Comparison of ENCODE assay signal across 14 mouse cellular contexts in genomic region chr3:95276428-95276934, GRCm38 (mm10). TPM values are rescaled to one million over a fixed set of nuclear protein-coding genes. Genes with fewer than 3 reads are reported as not detected.
DNase-seq lines count a peak whose midpoint lies in the region; ATAC-seq lines count a peak whose summit lies in the region.
"Had no signal": no experiment of that assay in that cellular context is flagged by ENCODE, and none has a peak within 500 bp of the region (broad histone marks: within the 10 kb centered on the region; RNA-seq: fewer than 3 reads in every experiment).

No protein-coding gene starts in this region.

- 73% methylated on average over 5 of the region's 5 CpGs for WGBS in heart, embryonic 13.5 days
- 35% methylated on average over 5 of the region's 5 CpGs for WGBS in liver, embryonic 15.5 days (ENCODE audit: insufficient replicate concordance)

- H3K4me3 ChIP-seq in heart, embryonic 13.5 days: no peak overlapping the region
- H3K4me3 ChIP-seq in liver, embryonic 15.5 days (replicated peaks): no peak overlapping the region
- H3K4me3 ChIP-seq: embryonic facial prominence, embryonic 12.5 days; midbrain, embryonic 10.5 days; stomach, embryonic 15.5 days had no signal

- H3K27ac ChIP-seq in heart, embryonic 13.5 days (replicated peaks): peak overlapping the region; percentile 49
- H3K27ac ChIP-seq in liver, embryonic 15.5 days (replicated peaks): peak overlapping the region; percentile 48
- H3K27ac ChIP-seq: embryonic facial prominence, embryonic 12.5 days; midbrain, embryonic 10.5 days; stomach, embryonic 15.5 days had no signal

- no peak overlapping the region for H3K4me2 ChIP-seq in heart, embryonic 13.5 days
- no peak overlapping the region for H3K4me2 ChIP-seq in liver, embryonic 15.5 days
- H3K4me2 ChIP-seq: embryonic facial prominence, embryonic 12.5 days; stomach, embryonic 15.5 days had no signal

- H3K27me3 ChIP-seq in heart, embryonic 13.5 days (replicated peaks): no peaks in the 10 kb centered on the region
- no peaks in the 10 kb centered on the region for H3K27me3 ChIP-seq in liver, embryonic 15.5 days
- H3K27me3 ChIP-seq: embryonic facial prominence, embryonic 12.5 days; stomach, embryonic 15.5 days had no signal

- peaks cover 11% of the 10 kb centered on the region; the same call in 1 of the 2 replicates for H3K36me3 ChIP-seq in heart, embryonic 13.5 days
- H3K36me3 ChIP-seq in liver, embryonic 15.5 days (replicated peaks): 0 out of 2 replicates have a peak, but pooled peaks cover 3% of the 10 kb centered on the region
- H3K36me3 ChIP-seq: stomach, embryonic 15.5 days had no signal

- no peak for DNase-seq in heart, adult 11 months
- DNase-seq in 3T3-L1 (ENCODE audit: low read depth, low spot score) (peak; percentile 57), MEL-GATA-1-ER (ENCODE audit: extremely low read depth, low read depth) (peak; percentile 62)
- DNase-seq in frontal cortex, postnatal 25 days (ENCODE audit: low spot score in 2 of 2): no peak
- no peak for DNase-seq in kidney, postnatal 36 days
- DNase-seq: cerebellum, adult 18-20 months; gastrocnemius, postnatal 25 days; spleen, adult 18-20 months; thymus, postnatal 36 days had no signal

- no peak for ATAC-seq in heart, embryonic 13.5 days (ENCODE audit: extremely low read depth, insufficient number of reproducible peaks, low FRiP score, low TSS enrichment)
- no peak for ATAC-seq in liver, embryonic 15.5 days (ENCODE audit: insufficient read depth)

- no peaks in the 10 kb centered on the region for H3K9me3 ChIP-seq in heart, embryonic 13.5 days
- H3K9me3 ChIP-seq in liver, embryonic 15.5 days (replicated peaks): no peaks in the 10 kb centered on the region
- H3K9me3 ChIP-seq: embryonic facial prominence, embryonic 12.5 days; midbrain, embryonic 10.5 days; stomach, embryonic 15.5 days had no signal

- 0 out of 2 replicates have a peak overlapping the region, but pooled peaks have one; percentile 1 for H3K9ac ChIP-seq in heart, embryonic 13.5 days
- H3K9ac ChIP-seq in liver, embryonic 15.5 days: no peak overlapping the region
- H3K9ac ChIP-seq: embryonic facial prominence, embryonic 12.5 days; stomach, embryonic 15.5 days had no signal

- H3K4me1 ChIP-seq in heart, embryonic 13.5 days: peaks cover 46% of the 10 kb centered on the region
- peaks cover 71% of the 10 kb centered on the region for H3K4me1 ChIP-seq in liver, embryonic 15.5 days (replicated peaks)

RNA-seq across cellular contexts. Expression of gene Mindy1, which starts 4.7 kb away (rescaled TPM):
- polyA plus RNA-seq in heart, embryonic 13.5 days (2015; fragmentation: Nextera tagmentation; extraction: Ambion mirVana): 24.3 TPM in 2 replicates
- polyA plus RNA-seq in liver, embryonic 15.5 days (2015; fragmentation: Nextera tagmentation; extraction: Ambion mirVana): 18.8 and 20.9 TPM in 2 replicates

RNA-seq across cellular contexts. Expression of gene Prune1, which starts 5.4 kb away (rescaled TPM):
- 24.5 and 26.0 TPM in 2 replicates for polyA plus RNA-seq in heart, embryonic 13.5 days (2015; fragmentation: Nextera tagmentation; extraction: Ambion mirVana)
- polyA plus RNA-seq in liver, embryonic 15.5 days (2015; fragmentation: Nextera tagmentation; extraction: Ambion mirVana): 9.0 and 9.5 TPM in 2 replicates

RNA-seq across cellular contexts. Expression of gene Bnipl, which starts 25.5 kb away (rescaled TPM):
- 0.23 and 0.24 TPM in 2 replicates for polyA plus RNA-seq in heart, embryonic 13.5 days (2015; fragmentation: Nextera tagmentation; extraction: Ambion mirVana)
- polyA plus RNA-seq in liver, embryonic 15.5 days (2015; fragmentation: Nextera tagmentation; extraction: Ambion mirVana): not detected in 2 replicates

RNA-seq across cellular contexts. Expression of gene Anxa9, which starts 30.5 kb away (rescaled TPM):
- polyA plus RNA-seq in heart, embryonic 13.5 days (2015; fragmentation: Nextera tagmentation; extraction: Ambion mirVana): 0.90 and 1.1 TPM in 2 replicates
- polyA plus RNA-seq in liver, embryonic 15.5 days (2015; fragmentation: Nextera tagmentation; extraction: Ambion mirVana): 2.1 and 2.8 TPM in 2 replicates

RNA-seq across cellular contexts. Expression of gene Gm128, which starts 35.1 kb away (rescaled TPM):
- polyA plus RNA-seq in heart, embryonic 13.5 days (2015; fragmentation: Nextera tagmentation; extraction: Ambion mirVana): 0.24 and 0.37 TPM in 2 replicates
- 0.07 and 0.12 TPM in 2 replicates for polyA plus RNA-seq in liver, embryonic 15.5 days (2015; fragmentation: Nextera tagmentation; extraction: Ambion mirVana)

Comparison
In these comparisons a context has a peak if more than half of its experiments do, and no peak if none do; other contexts are left out.
1. DNase-seq: peak in 3T3-L1 (single experiment) and MEL-GATA-1-ER (single experiment); none in heart, adult 11 months (single experiment), frontal cortex, postnatal 25 days (0 of 2) and kidney, postnatal 36 days (0 of 2).